ENCODE assay signal across 8 mouse cellular contexts in genomic region chr9:74975911-74976563, GRCm38 (mm10). TPM values are rescaled to one million over a fixed set of nuclear protein-coding genes. Genes with fewer than 3 reads are reported as not detected.
DNase-seq lines count a peak whose midpoint lies in the region; ATAC-seq and TF ChIP-seq lines count a peak whose summit lies in the region.

No protein-coding gene starts in this region.

- peak overlapping the region; percentile 61 for H3K4me3 ChIP-seq in bone marrow macrophage, adult 2 months (ENCODE audit: insufficient read depth, low read length)
- H3K4me3 ChIP-seq in embryonic fibroblast, embryonic 13.5 days (ENCODE audit: insufficient read depth, low read length) = peak overlapping the region; percentile 76
- H3K4me3 ChIP-seq in heart, embryonic 12.5 days = peak overlapping the region; percentile 50
- H3K4me3 ChIP-seq in kidney, embryonic 16.5 days (ENCODE audit: low read length) = peak overlapping the region; percentile 58

- H3K27ac ChIP-seq in bone marrow macrophage, adult 2 months (ENCODE audit: insufficient read depth, low read depth, low read length) = peak overlapping the region; percentile 88
- H3K27ac ChIP-seq in embryonic fibroblast, embryonic 13.5 days (ENCODE audit: insufficient read depth, low read length) = peak overlapping the region; percentile 92
- H3K27ac ChIP-seq in heart, embryonic 12.5 days (ENCODE audit: poor library complexity, severe bottlenecking) = peak overlapping the region; percentile 86
- H3K27ac ChIP-seq in kidney, embryonic 16.5 days (ENCODE audit: low read length) = peak overlapping the region; percentile 92

- H3K27me3 ChIP-seq in heart, embryonic 12.5 days (replicated peaks) = no peaks in the 10 kb centered on the region
- H3K27me3 ChIP-seq in kidney, embryonic 16.5 days (ENCODE audit: insufficient read depth, low read length) = no peaks in the 10 kb centered on the region

- ATAC-seq in heart, embryonic 12.5 days (ENCODE audit: insufficient number of reproducible peaks, low FRiP score) = peak; percentile 96
- ATAC-seq in kidney, embryonic 16.5 days (ENCODE audit: low FRiP score, low TSS enrichment) = peak; percentile 100

- H3K4me1 ChIP-seq in bone marrow macrophage, adult 2 months (ENCODE audit: control insufficient read depth, insufficient read depth, low read length) = peaks cover 20% of the 10 kb centered on the region
- H3K4me1 ChIP-seq in embryonic fibroblast, embryonic 13.5 days (ENCODE audit: control insufficient read depth, insufficient read depth, low read length) = peaks cover 7% of the 10 kb centered on the region; the same call in 1 of the 2 replicates
- peaks cover 39% of the 10 kb centered on the region for H3K4me1 ChIP-seq in heart, embryonic 12.5 days (replicated peaks)
- peaks cover 19% of the 10 kb centered on the region for H3K4me1 ChIP-seq in kidney, embryonic 16.5 days (ENCODE audit: insufficient read depth, low read length)

- H3K4me2 ChIP-seq in heart, embryonic 12.5 days = peak overlapping the region; percentile 67
- peak overlapping the region; percentile 73 for H3K4me2 ChIP-seq in kidney, embryonic 16.5 days (replicated peaks; ENCODE audit: low read depth, low read length)

- TF ChIP-seq POLR2A in bone marrow macrophage, adult 2 months (IDR thresholded peaks at IDR 0.05; ENCODE audit: borderline replicate concordance, low read depth, low read length) = no peak
- peak; percentile 65 for TF ChIP-seq POLR2A in embryonic fibroblast, embryonic 13.5 days (IDR thresholded peaks at IDR 0.05; ENCODE audit: low read depth, low read length)

- WGBS in heart, embryonic 12.5 days = under 1% methylated on average over 23 of the region's 23 CpGs
- WGBS in kidney, embryonic 16.5 days = under 1% methylated on average over 23 of the region's 23 CpGs

- H3K36me3 ChIP-seq in heart, embryonic 12.5 days = no peaks in the 10 kb centered on the region
- no peaks in the 10 kb centered on the region for H3K36me3 ChIP-seq in kidney, embryonic 16.5 days (ENCODE audit: insufficient read depth, low read length)

- no peak for TF ChIP-seq CTCF in bone marrow macrophage, adult 2 months (IDR thresholded peaks at IDR 0.05; ENCODE audit: low read depth, low read length)
- TF ChIP-seq CTCF in embryonic fibroblast, embryonic 13.5 days (IDR thresholded peaks at IDR 0.05; ENCODE audit: borderline replicate concordance, insufficient read depth, low read length) = no peak

- no peaks in the 10 kb centered on the region for H3K9me3 ChIP-seq in heart, embryonic 12.5 days (replicated peaks)
- no peaks in the 10 kb centered on the region for H3K9me3 ChIP-seq in kidney, embryonic 16.5 days (ENCODE audit: low read length)

- H3K9ac ChIP-seq in heart, embryonic 12.5 days = peak overlapping the region; percentile 61
- H3K9ac ChIP-seq in kidney, embryonic 16.5 days (replicated peaks; ENCODE audit: low read length) = peak overlapping the region; percentile 74

- DNase-seq in B cell, adult 2 months = peak; percentile 77 to 79
- DNase-seq in liver = peak; percentile 74
- DNase-seq in monocyte, adult 2 months (ENCODE audit: low read depth in 1 of 2, low spot score in 2 of 2) = peak; percentile 31 to 58
- DNase-seq in spleen, postnatal 14 days (ENCODE audit: low spot score in 2 of 2) = peak; percentile 46 to 67

RNA-seq across cellular contexts. Expression of gene Fam214a, which starts 23.4 kb away (rescaled TPM):
- polyA plus RNA-seq in bone marrow macrophage, adult 2 months (2012; ENCODE audit: insufficient read depth, insufficient read length, missing spikeins) = 43.2 and 48.3 TPM in 2 replicates
- polyA plus RNA-seq in embryonic fibroblast, embryonic 13.5 days (2011; ENCODE audit: insufficient read length, low read depth, missing spikeins) = 18.3 and 18.9 TPM in 2 replicates
- 11.8 and 13.4 TPM in 2 replicates for polyA plus RNA-seq in heart, embryonic 12.5 days (2016; fragmentation: Nextera tagmentation; extraction: Ambion mirVana)
- polyA plus RNA-seq in kidney, embryonic 16.5 days (2015; fragmentation: Nextera tagmentation; extraction: Ambion mirVana) = 13.1 and 13.6 TPM in 2 replicates

Comparison
In these comparisons a context has a peak if more than half of its experiments do, and no peak if none do; other contexts are left out.
1. Peak in every context shown above with its lines: DNase-seq, ATAC-seq, H3K4me3 ChIP-seq and H3K27ac ChIP-seq.